Mouse (Mus musculus): ENCODE measurements around the gene Kndc1. TPM values are rescaled to one million over a fixed set of nuclear protein-coding genes. Genes with fewer than 3 reads are reported as not detected.

The Kndc1 gene
- total RNA-seq (2023) = not detected

DNA sequence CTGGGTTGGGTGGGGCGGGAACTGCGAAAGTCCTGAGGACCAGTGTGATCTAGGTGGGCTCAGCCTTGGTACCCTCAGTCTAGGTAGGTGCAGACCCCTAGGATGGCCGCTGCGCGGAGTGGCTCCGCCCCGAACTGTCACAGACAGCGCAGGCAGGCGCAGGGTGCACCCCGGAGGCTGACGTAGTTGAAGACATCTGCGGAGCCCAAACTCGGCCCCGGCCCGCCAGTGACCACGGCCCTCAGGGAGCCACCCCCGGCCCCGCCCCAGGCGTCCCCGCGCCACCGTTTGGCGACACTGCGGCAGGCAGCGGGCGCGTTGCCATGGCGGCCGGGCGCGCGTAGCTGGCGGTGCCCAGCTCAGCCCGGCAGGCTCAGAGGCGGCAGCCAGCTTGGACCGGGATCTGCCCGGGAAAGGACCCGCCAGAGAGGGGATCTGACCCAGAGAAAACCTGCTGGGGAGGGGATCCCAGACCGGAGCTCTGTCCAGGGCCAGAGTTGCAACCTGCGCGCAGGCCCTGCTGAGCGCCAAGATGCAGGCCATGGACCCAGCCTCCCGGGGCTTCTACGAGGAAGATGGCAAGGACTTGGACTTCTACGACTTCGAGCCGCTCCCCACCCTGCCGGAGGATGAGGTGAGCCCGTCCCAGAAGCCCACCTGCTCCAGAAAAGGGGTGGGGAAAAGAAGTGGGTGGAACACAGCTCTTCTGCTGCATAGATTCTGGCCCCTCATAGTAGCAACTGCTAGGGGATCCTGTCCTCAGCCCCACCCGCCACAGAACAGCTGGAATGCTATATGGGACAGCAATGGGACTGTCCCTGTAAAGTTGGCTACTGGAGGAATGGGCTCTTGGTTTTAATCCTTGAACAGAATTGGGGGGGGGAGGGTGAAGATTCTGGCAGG lies at the start of gene Kndc1:
Gene Kndc1 (plus strand): TSS at position 42 of the 903 bp plus-strand sequence.

DNA sequence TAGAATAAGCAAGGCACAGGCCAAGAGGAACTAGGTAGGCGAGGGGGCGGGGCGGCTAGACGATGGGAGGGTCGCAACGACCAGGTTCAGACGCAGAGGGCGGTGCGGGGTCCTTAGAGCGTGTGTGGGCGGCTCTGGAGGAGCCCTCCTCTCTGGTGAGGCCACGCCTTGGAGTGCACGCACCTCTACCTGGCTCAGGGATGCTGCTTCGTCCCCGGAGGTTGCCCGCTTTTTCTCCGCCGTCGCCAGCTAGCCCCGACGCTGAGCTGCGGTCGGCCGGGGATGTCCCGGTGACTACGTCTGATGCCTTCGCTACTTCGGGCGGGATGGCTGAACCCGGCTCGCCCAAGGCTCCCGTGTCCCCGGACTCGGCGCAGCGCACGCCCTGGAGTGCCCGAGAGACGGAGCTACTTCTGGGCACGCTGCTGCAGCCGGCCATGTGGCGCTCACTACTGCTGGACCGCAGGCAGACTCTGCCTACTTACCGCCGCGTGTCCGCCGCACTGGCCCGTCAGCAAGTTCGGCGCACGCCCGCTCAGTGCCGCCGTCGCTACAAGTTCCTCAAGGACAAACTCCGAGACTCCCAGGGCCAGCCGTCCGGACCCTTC lies 49.3 kb downstream of the Kndc1 start, which contains the start of gene Utf1:
Gene Utf1 (plus strand): TSS at position 116 of the 608 bp plus-strand sequence.

DNA sequence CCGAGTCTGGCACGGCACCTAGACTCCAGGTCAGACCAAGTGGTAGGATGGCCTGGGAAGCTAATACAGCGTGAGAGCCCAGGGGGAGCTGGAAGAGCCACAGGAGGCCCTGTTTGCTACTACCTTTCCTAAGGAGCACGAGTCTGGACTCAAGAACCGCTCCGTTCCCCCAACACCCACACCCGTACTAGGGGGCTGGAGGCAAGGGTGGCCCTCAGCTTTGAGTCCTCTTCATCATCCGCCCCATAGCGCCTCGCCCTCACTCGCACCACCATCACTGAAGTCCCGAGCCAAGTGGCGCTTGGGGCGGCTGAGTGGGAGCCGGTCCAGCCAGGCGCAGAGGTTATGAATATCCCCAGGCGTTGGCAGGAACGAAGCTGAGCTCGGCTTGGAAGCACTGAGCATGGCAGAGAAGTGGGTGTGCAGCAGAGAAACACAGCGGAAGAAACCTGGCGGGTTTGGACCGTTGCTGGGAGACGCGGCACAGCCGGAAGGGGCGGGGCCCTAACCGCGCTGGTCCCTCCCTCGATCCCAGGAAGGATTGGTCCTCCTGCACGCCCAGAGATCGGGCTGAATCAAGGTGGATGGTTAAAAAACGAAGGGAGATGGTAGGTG lies 83.9 kb downstream of the Kndc1 start, which contains the start of gene 6430531B16Rik:
Gene 6430531B16Rik (minus strand): TSS at position 478 of the 615 bp plus-strand sequence.

Other genes with a start within 250 kb of the Kndc1 start
- not detected for gene Cfap46, start 210.9 kb upstream of the Kndc1 start, total RNA-seq (2023)
- not detected for gene Adgra1, start 60.5 kb upstream of the Kndc1 start, total RNA-seq (2023)
- not detected for gene Utf1, start 49.1 kb downstream of the Kndc1 start, total RNA-seq (2023)
- 1 to 10 TPM; 5.6 to 7.0 TPM for gene 6430531B16Rik, start 84.1 kb downstream of the Kndc1 start, total RNA-seq (2023)
- gene Adam8, start 97.9 kb downstream of the Kndc1 start, total RNA-seq (2023) = 100 to 1,000 TPM; 883 to 884 TPM
- gene Zfp511, start 141.7 kb downstream of the Kndc1 start, total RNA-seq (2023) = 10 to 100 TPM; 15.7 to 17.0 TPM
- gene Tubgcp2, start 142.0 kb downstream of the Kndc1 start, total RNA-seq (2023) = 10 to 100 TPM; 23.3 to 28.3 TPM
- gene Msx3, start 154.4 kb downstream of the Kndc1 start, total RNA-seq (2023) = not detected
- not detected for gene Caly, start 187.9 kb downstream of the Kndc1 start, total RNA-seq (2023)
- not detected for gene Prap1, start 198.7 kb downstream of the Kndc1 start, total RNA-seq (2023)
- gene Fuom, start 207.7 kb downstream of the Kndc1 start, total RNA-seq (2023) = 1 to 10 TPM; 5.9 to 8.1 TPM
- 10 to 100 TPM in 1 of 2 experiments, 1 to 10 TPM in 1; 7.2 to 13.3 TPM for gene Paox, start 221.1 kb downstream of the Kndc1 start, total RNA-seq (2023)
- gene Echs1, start 221.8 kb downstream of the Kndc1 start, total RNA-seq (2023) = 10 to 100 TPM; 29.6 to 38.5 TPM
- 1 to 10 TPM; 5.6 to 6.4 TPM for gene Mtg1, start 242.9 kb downstream of the Kndc1 start, total RNA-seq (2023)

Data from neutrophil, adult 59 days (primary cell).